Mouse (Mus musculus) CH12.LX (cell line): Measurements from ENCODE around the gene Dbh. TPM values are rescaled to one million over a fixed set of nuclear protein-coding genes. Genes with fewer than 3 reads are reported as not detected.

Experiments
- DNase-seq: peaks from one replicate; pipeline ENCODE4 v3.0.0-alpha.2; 2013; ENCODE audit errors: extremely low read depth
- H3K27ac ChIP-seq: 2 replicates; pipeline ENCODE4 v1.5.1; 2012; ENCODE audit warnings: low read depth, mild to moderate bottlenecking, control low read depth, moderate library complexity; ENCODE audit not compliant: insufficient read depth
- H3K27me3 ChIP-seq: replicated peaks from 2 replicates; pipeline ENCODE3; 2012; ENCODE audit warnings: inconsistent platforms
- H3K36me3 ChIP-seq, 2 experiments: replicated peaks in 1 of 2; 2 replicates each; pipeline versions ENCODE3 to v1.6.1; 2012; ENCODE audit warnings: inconsistent platforms in 1 of 2, low read length in 1 of 2, mild to moderate bottlenecking in 1 of 2, mixed read lengths in 1 of 2, moderate library complexity in 1 of 2; ENCODE audit not compliant: control insufficient read depth in 1 of 2, insufficient read depth in 1 of 2
- H3K4me1 ChIP-seq, 2 experiments: 2 replicates each; pipeline ENCODE4 v1.6.1; 2012; ENCODE audit warnings: inconsistent platforms in 1 of 2, moderate library complexity in 1 of 2; ENCODE audit not compliant: insufficient read depth in 2 of 2, control insufficient read depth in 1 of 2
- H3K4me2 ChIP-seq: 2 replicates; pipeline ENCODE4 v1.6.1; 2012; ENCODE audit warnings: low read depth, mild to moderate bottlenecking, control low read depth; ENCODE audit not compliant: poor library complexity, insufficient read depth, severe bottlenecking
- H3K4me3 ChIP-seq, 3 experiments: fragments of 150-350 bp in 1 of 3; sonication (generic) in 1 of 3; replicated peaks in 1 of 3; 2 replicates each; pipeline versions ENCODE3 to v1.5.1; 2011 to 2012; ENCODE audit warnings: low read depth in 2 of 3, low read length in 2 of 3, mild to moderate bottlenecking in 2 of 3, moderate library complexity in 2 of 3, control low read depth in 1 of 3, improper control_type of control experiment in 1 of 3, inconsistent platforms in 1 of 3, mixed read lengths in 1 of 3; ENCODE audit not compliant: poor library complexity in 1 of 3
- H3K79me2 ChIP-seq: replicated peaks from 2 replicates; pipeline ENCODE4 v1.6.1; 2012; ENCODE audit warnings: mild to moderate bottlenecking, moderate library complexity; ENCODE audit not compliant: control insufficient read depth, poor library complexity, insufficient read depth, severe bottlenecking; ENCODE audit errors: extremely low read depth
- H3K9ac ChIP-seq: 2 replicates; pipeline ENCODE4 v1.6.1; 2012; ENCODE audit warnings: low read depth, mild to moderate bottlenecking, control low read depth, moderate library complexity; ENCODE audit not compliant: insufficient read depth
- H3K9me3 ChIP-seq: replicated peaks from 2 replicates; pipeline ENCODE3; 2012; ENCODE audit warnings: low read length, inconsistent platforms, mixed read lengths
- E2F4 ChIP-seq: IDR thresholded peaks from 2 replicates; pipeline ENCODE4 v1.6.1; 2011; ENCODE audit warnings: low read depth, low read length, improper control_type of control experiment; ENCODE audit not compliant: insufficient replicate concordance
- ELF1 ChIP-seq: IDR thresholded peaks from 2 replicates; pipeline ENCODE4 v1.6.1; 2014; ENCODE audit warnings: low read depth, mild to moderate bottlenecking, inconsistent platforms, low read length, improper control_type of control experiment
- GABPA ChIP-seq: IDR thresholded peaks from 2 replicates; pipeline ENCODE4 v1.6.1; 2012; ENCODE audit warnings: low read depth, low read length, improper control_type of control experiment, inconsistent platforms; ENCODE audit not compliant: insufficient replicate concordance
- JUND ChIP-seq: conservative IDR thresholded peaks from 2 replicates; pipeline ENCODE4 v1.6.1; 2011; ENCODE audit warnings: low read depth, low read length, improper control_type of control experiment
- MAX ChIP-seq: IDR thresholded peaks from 2 replicates; pipeline ENCODE4 v1.6.1; 2011; ENCODE audit warnings: low read length, improper control_type of control experiment
- MAZ ChIP-seq: IDR thresholded peaks from 2 replicates; pipeline ENCODE4 v1.6.1; 2012; ENCODE audit warnings: low read depth, mild to moderate bottlenecking, inconsistent platforms, low read length, improper control_type of control experiment, moderate library complexity
- MEF2A ChIP-seq: IDR thresholded peaks from 2 replicates; pipeline ENCODE4 v1.6.1; 2014; ENCODE audit warnings: low read depth, mild to moderate bottlenecking, inconsistent platforms, low read length, improper control_type of control experiment, borderline replicate concordance
- MXI1 ChIP-seq: IDR thresholded peaks from 2 replicates; pipeline ENCODE4 v1.6.1; 2011; ENCODE audit warnings: mild to moderate bottlenecking, low read depth, low read length, improper control_type of control experiment
- PAX5 ChIP-seq: IDR thresholded peaks from 2 replicates; pipeline ENCODE4 v1.6.1; 2012; ENCODE audit warnings: low read length, inconsistent platforms, mixed read lengths
- SMC3 ChIP-seq: IDR thresholded peaks from 2 replicates; pipeline ENCODE4 v1.6.1; 2011; ENCODE audit warnings: low read depth, low read length, improper control_type of control experiment
- TBP ChIP-seq: conservative IDR thresholded peaks from 2 replicates; pipeline ENCODE4 v1.6.1; 2011; ENCODE audit warnings: low read depth, low read length, improper control_type of control experiment
- UBTF ChIP-seq: IDR thresholded peaks from 2 replicates; pipeline ENCODE4 v1.6.1; 2012; ENCODE audit warnings: low read depth, mild to moderate bottlenecking, inconsistent platforms, low read length, improper control_type of control experiment, moderate library complexity
- USF2 ChIP-seq: conservative IDR thresholded peaks from 2 replicates; pipeline ENCODE4 v1.6.1; 2011; ENCODE audit warnings: low read depth, low read length, improper control_type of control experiment
- ZC3H11A ChIP-seq: IDR thresholded peaks from 2 replicates; pipeline ENCODE4 v1.6.1; 2012; ENCODE audit warnings: low read depth, mild to moderate bottlenecking, inconsistent platforms, low read length, improper control_type of control experiment
- ZKSCAN1 ChIP-seq: IDR thresholded peaks from 2 replicates; pipeline ENCODE4 v1.6.1; 2012; ENCODE audit warnings: low read depth, inconsistent platforms, low read length, improper control_type of control experiment, borderline replicate concordance
- ZMIZ1 ChIP-seq: IDR thresholded peaks from 2 replicates; pipeline ENCODE4 v1.6.1; 2012; ENCODE audit warnings: low read depth, mild to moderate bottlenecking, inconsistent platforms, low read length, improper control_type of control experiment
- ZNF384 ChIP-seq: IDR thresholded peaks from 2 replicates; pipeline ENCODE4 v1.6.1; 2012; ENCODE audit warnings: low read depth, low read length, improper control_type of control experiment, inconsistent platforms
- dilution Hi-C: fragments of 300-500 bp; cut with MboI; formaldehyde crosslinking; loops from 2 replicates; pipeline ENCODE4 v1.14.3; 2020; ENCODE audit warnings: low sequenced_read_pairs; ENCODE audit not compliant: extremely low pct_unique_long_range_greater_than_20kb, extremely low pct_ligation_motif_present
- in situ Hi-C: fragments of 300-500 bp; cut with MboI; formaldehyde crosslinking; loops from 3 replicates; pipeline ENCODE4 v1.14.3; 2019; ENCODE audit warnings: low sequenced_read_pairs, low pct_ligation_motif_present, low pct_unique_long_range_greater_than_20kb, mixed read lengths
- polyA plus RNA-seq: library from polyadenylated mRNA; unstranded; fragments of >175 nt; gene quantifications from 2 replicates; pipeline ENCODE4 v1.2.1, GENCODE M21; 2012; ENCODE audit warnings: low read depth; ENCODE audit not compliant: insufficient read length
- total RNA-seq, 2 experiments: library from RNA; depleted of rRNA; stranded (reverse); fragments of 300-350 nt in 1 of 2; fragments of >200 nt in 1 of 2; gene quantifications; 2 replicates each; pipeline ENCODE4 v1.2.3; 2012 to 2014

Gene Dbh
- total RNA-seq (2012; rRNA removed) (not detected in 2 replicates), total RNA-seq (2014; rRNA removed) (not detected in 2 replicates), polyA plus RNA-seq (not detected in 2 replicates)

GRCm38 (mm10) chr2:27164796-27165590, at the start of gene Dbh:
Gene Dbh, plus strand, starts transcription at chr2:27165233.
- Histone ChIP-seq H3K9ac (no peak within 1 kb of the TSS), H3K4me3 (no peak within 1 kb of the TSS), H3K4me1 (peaks cover 4 to 17% of the 10 kb centered on the region in 2 experiments; a peak in 3 of 4 replicates), H3K79me2 (no peaks in the 10 kb centered on the region), H3K36me3 (no peaks in the 10 kb centered on the region)
- in situ Hi-C loops, result no loop called here
- no peak for DNase-seq
- TF ChIP-seq SMC3 (no peak), ZMIZ1 (no peak), ZNF384 (no peak), MXI1 (no peak), E2F4 (no peak), USF2 (no peak), JUND (no peak), ZKSCAN1 (no peak)
- TF ChIP-seq, all 38 proteins: peak for 0
- H3K4me2 ChIP-seq, result no peak within 1 kb of the TSS
- H3K27me3 ChIP-seq, result peaks cover 26% of the 10 kb centered on the region
- H3K9me3 ChIP-seq, result no peaks in the 10 kb centered on the region
- dilution Hi-C loops, result no loop called here
- H3K27ac ChIP-seq, result no peak within 1 kb of the TSS

GRCm38 (mm10) chr2:27118452-27118851, 46.6 kb upstream of the Dbh start:
- H3K27ac ChIP-seq, result no peak overlapping the region
- TF ChIP-seq ELF1 (no peak), UBTF (no peak), ZC3H11A (no peak), MEF2A (no peak), TBP (no peak), USF2 (no peak), GABPA (no peak), SMC3 (no peak), PAX5 (no peak), ZKSCAN1 (no peak), MAX (no peak), MAZ (no peak)
- no peak for DNase-seq
- no peak overlapping the region for H3K4me3 ChIP-seq
- peaks cover 5 to 41% of the 10 kb centered on the region in 2 experiments; a peak in 3 of 4 replicates for H3K4me1 ChIP-seq
- no peaks in the 10 kb centered on the region for H3K9me3 ChIP-seq
- in situ Hi-C loops, result no loop called here
- H3K27me3 ChIP-seq, result peaks cover 29% of the 10 kb centered on the region
- dilution Hi-C loops, result no loop called here
- no peak overlapping the region for H3K9ac ChIP-seq
- no peaks in the 10 kb centered on the region for H3K79me2 ChIP-seq
- H3K36me3 ChIP-seq, result no peaks in the 10 kb centered on the region
- no peak overlapping the region for H3K4me2 ChIP-seq
